Mouse (Mus musculus): ENCODE results near the gene Ttc39b.

Ttc39b gene

DNA sequence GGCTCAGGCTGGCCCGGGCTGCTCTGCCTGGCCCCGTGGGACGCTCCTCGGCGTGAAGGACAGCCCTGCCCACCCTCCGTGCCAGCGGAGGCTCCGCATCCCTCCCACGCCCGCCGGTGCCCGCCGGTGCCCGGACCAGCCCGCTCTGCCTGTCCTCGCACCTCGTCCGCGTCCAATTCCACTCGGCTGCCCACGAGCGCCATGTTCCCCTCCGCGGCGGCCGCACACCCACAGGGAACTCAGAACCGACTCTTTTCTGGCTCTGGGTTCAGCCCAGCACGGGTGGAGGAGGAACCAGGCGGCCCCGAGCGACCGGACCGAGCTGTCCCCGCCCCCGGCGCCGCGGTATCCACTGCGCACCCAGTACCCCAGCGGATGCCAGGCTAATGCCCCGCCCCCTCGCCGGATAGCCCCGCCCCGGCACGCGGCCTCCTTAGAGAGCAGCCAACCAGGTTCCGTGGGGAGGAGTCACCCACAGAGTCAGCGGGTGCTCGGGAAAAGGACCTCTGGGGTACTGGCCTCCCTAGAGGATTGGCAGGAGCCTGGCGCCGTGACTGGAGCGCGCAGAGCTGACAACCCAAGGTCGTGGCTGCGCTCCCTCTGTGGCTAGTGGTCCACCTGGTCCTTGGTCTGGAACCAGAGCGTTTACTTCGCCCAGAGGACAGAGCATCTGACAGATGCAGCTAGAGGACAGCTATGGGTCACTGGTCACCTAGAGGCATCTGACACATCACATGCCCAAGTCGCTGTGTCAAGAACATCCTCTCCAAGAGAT, at the start of gene Ttc39b:
Gene Ttc39b (minus strand): TSS at position 346 of the 775 bp plus-strand sequence.
- peak; percentile 98 for DNase-seq (ENCODE audit: low read depth, low spot score)

DNA sequence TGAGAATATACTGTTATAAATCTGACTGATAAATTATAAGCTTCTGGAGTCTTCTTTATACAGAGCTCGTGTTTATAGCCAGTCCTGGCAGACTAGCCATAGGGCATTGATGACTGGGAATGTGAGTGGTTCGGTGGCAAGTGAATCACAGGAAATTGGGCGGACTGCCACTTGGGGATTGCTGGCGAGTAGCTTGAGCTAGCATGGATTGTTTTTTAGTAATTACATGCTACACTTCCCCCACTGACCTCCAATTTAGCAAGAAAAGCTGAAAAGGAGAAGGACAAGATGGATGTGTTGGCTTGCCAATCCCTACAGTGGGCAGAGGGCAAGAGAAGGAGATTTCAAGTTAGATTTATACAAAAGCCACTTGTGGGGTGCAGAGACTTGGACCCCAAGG, 49.3 kb upstream of the Ttc39b start:
- DNase-seq (ENCODE audit: low read depth, low spot score) = no peak

DNA sequence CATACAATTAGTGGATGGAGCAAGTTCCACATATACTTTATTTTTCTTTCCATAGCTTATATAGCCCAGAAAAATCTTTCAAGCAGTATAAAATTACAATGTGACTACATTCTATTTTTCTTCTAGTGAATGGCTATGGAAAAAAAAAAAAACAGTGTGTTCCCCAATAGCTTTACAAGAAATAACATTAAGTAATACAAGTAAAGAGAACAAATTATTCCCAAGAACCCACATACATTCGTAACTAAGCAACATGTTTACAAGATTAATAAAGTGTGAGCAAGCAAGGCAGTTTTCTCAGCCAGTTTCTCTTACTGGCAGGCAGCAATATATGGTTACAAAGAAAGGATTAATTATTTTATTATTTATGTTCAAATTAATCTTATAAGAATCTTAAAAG, 33.7 kb upstream of the Ttc39b start:
- DNase-seq (ENCODE audit: low read depth, low spot score) = no peak

DNA sequence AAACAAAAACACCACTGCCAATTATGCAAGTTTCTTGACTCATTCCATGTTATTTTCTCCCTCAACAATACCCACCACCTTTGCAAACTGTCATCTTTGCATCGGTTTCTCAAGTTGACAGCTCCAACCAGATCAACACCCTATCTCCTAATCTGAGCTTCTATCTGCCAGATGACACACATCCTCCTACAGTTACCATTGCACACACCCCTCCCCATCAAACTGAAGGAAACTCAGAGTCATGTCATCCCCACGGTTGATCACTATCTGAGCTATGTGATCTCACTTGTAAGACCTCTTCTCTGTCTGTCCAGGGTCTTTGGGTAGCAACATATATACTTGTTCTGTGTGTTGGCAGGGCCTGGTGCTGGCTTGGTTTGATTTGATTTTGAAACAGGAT, 30.7 kb upstream of the Ttc39b start:
- no peak for DNase-seq (ENCODE audit: low read depth, low spot score)

DNA sequence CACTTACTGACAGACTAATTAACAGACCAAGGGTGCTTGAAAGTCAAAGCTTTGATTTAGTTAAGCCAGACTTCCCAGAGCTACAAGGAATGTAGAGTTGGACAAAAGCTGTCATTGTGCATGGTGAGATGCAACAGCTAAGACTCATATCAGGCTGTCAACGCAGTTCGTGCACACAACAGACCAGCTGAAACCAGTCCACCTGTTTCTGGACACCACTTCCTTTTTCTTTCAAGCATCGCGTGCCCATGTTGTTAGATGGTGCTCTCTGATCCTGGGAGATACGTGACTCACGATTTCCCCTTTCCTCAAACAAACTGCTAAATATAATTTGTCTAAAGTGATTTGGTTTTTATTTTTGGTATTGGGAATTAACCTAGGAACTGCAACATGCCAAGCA, 29.9 kb upstream of the Ttc39b start:
- DNase-seq (ENCODE audit: low read depth, low spot score) = peak; percentile 47

DNA sequence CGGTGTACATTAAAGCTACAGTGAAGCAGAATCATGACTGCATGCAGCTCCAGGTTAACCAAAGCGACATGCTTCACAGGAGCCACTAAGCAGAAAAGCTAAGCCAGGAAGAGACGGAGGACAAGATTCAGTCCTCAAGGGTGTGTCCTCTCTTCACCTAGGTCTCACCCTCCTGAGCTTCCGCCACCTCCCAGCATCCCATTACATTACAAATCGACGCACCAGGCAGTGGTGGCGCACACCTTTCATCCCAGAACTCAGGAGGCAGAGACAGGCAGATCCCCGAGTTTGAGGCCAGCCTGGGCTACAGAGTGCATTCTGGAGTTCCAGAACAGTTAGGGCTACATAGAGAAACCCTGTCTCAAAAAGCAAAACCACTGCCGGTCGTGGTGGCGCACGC, 29.2 kb upstream of the Ttc39b start:
- DNase-seq (ENCODE audit: low read depth, low spot score) = peak; percentile 66

DNA sequence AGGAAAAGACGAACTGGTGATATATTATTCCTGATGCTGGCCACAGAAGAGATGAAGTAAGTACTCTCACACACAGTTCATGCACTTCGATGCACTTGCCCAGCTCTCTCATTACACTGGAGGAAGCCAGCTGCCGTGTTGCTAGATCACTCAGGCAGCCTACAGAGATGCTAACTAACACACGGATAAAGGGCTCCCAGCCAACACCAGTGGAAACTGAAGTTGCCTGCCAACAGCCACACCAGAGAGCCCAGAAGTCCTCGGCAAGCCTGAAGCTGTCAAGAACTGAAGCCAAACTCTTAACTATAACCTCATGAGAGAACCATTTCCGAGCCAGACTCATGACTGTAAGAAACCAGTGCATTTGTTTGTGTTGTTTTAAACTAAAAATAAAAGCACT, 26.7 kb upstream of the Ttc39b start:
- no peak for DNase-seq (ENCODE audit: low read depth, low spot score)

DNA sequence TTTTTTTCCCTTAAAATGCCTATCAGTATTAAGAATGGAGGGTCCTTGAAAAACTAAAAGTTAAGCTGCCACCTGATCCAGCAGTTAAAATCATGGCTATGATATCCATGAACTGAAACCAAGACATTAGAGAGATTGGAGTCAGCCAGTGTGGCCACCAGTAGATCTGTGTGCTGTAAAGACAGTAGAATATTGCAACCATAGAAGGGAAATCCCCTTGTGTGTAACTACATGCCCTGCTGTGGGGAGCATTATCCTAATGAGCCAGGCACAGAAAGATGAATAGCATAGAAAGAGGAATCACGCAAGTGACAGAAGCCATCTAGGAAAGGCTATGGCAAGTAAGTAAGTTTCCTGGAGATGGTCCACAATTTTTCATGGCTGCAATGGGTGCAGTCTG, 24.9 kb upstream of the Ttc39b start:
- no peak for DNase-seq (ENCODE audit: low read depth, low spot score)

DNA sequence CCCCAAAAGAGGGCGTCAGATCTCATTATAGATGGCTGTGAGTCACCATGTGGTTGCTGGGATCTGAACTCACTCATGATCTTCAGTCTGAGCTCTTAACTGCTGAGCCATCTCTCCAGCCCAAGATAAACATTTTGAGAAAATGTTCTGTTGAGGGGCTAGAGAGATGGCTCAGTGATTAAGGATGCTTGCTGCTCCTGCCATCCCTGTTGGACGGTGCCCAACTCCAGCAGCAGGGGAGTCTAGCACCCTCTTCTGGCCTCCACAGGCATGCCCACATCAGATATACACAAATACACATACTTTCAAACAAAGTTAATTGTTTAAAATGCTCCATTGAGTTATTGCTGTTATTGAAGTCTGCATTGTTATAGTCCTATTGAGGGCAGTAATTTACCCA, 19.8 kb upstream of the Ttc39b start:
- peak; percentile 75 for DNase-seq (ENCODE audit: low read depth, low spot score)

DNA sequence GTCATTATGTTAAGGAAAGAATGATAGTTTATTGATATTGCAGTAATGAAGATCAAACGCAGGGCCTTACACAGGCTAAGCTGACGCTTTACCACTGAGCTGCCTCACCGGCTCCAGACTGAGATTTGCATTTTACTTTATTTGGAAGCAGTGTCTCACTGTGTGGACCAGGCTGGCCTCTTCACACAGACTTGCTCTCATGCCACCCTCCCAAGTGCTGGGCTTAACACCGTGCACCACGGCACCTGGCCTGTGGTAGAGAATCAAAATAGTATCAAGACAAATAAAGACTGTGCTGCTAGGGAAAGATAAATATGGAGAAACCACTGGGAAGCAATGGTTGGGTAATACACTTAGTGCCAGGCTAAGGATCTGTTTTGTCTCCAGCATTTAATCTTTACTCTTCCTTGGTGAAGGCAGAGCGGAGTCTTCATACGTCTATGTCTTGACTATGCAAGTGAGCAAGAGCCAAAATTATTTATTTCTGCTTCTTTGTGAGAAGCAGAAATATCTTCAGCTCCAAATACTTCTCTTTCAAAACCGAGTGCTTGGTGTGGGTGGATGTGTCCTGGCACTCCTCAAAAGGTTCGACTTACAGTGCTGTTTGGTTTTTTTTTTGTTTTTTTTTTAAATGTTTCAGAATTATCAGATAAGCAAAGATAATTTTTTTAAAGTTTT, 19.2 kb upstream of the Ttc39b start:
- DNase-seq (ENCODE audit: low read depth, low spot score) = no peak

DNA sequence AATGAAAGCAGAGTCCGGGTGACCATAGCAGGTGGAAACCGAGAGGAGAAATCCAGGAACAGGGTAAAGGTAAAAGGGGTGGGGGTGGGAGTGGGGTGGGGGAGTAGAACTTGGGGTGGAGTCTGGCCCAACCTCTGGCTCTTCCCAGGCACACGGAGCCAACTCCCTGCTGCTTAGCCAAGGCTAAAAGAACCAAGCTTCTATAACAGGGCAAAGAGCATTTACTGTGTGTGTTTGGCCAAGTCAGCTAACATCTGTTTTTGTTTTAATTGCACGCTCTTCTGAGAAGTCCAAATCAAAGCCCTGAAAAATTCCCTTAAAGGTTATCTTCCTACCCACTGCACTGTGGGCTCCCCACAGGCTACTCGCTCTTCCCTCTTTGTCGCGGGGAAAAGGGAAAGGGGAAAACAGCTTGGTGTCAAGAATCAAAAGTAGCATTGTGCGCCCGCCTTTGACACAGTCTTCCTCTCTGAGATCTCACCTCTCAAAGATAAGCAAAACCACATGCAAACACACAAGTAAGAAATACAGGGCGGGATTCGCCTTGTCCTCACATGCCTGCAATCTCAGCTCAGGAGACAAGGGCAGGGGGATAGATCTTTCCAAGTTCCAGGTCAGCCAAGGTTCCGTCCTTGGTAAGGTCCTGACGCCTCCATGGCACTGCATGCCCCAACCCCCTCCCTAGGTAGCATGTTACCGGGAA, 18.4 kb upstream of the Ttc39b start:
- no peak for DNase-seq (ENCODE audit: low read depth, low spot score)

DNA sequence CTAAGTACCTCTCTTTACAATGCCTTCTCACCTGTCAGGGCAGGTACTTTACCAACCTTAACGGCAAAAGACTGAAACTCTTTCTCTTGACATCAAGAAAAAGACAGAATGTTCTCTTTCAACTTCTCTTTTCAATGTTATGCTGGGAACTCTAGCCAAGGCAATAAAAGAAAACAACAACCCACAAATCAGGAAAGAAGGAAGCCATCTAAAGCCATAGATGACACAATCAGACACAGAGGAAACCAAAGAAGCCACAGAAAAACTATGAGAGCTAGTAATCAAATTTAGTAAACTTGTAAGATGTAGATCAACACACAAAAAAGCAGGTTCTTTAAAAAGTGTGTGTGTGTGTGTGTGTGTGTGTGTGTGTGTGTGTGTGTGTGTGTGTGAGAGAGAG, 15.3 kb upstream of the Ttc39b start:
- no peak for DNase-seq (ENCODE audit: low read depth, low spot score)

DNA sequence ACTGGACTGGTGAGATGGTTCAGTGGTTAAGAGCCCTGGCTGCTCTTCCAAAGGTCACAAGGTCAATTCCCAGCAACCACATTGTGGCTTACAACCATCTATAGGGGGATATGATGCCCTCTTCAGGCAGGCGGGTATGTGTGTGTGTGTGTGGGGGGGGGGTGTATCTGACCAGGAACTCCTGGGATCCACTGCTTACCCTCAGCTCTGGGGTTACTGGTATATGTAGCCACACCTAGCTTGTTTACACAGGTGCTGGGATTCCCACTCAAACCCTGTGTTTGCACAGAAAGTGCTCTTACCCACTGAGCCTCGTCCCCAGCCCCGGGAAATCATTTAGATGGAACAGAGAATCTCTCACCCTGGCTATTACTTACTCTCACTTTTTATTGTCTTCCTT, 13.7 kb upstream of the Ttc39b start:
- DNase-seq (ENCODE audit: low read depth, low spot score) = no peak

DNA sequence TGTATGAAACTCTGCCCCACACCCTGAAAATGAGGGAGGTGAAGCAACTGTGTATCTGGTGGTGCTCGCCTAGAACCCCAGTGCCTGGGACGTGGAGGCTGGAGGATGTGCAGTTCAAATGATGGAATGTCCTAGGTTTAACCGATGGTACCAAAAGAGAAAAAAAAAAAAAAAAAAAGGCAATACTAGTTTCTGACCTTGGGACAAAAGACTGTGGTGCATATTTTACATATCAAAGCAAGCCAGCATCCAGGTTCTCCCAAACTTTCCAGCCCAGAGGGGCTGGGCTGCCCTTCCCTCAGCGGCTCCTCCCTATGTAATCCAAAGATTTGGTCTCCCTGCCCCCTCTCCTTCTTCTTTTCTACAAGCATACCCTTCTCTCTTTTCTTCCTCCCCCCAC, 6.3 kb upstream of the Ttc39b start:
- peak; percentile 96 for DNase-seq (ENCODE audit: low read depth, low spot score)

DNA sequence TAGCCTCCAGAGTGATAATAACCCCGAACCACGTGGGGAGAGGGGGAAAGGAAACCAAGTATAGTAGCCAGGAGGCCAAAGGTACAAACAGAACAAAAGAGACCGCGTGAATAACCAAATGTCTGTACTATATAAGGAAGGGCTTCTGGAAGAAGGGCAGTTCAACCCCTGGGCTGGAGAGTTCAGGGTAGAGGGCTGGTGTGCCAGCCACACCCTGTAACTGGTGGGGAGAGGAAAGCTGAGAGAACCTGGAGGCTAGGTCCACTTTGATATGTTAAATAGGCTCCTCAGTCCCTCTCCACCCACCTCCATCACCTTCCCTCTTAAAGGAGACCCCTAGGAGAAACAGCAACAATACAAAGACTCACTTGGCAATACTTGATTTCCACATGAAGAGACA, 5.6 kb upstream of the Ttc39b start:
- peak; percentile 97 for DNase-seq (ENCODE audit: low read depth, low spot score)

DNA sequence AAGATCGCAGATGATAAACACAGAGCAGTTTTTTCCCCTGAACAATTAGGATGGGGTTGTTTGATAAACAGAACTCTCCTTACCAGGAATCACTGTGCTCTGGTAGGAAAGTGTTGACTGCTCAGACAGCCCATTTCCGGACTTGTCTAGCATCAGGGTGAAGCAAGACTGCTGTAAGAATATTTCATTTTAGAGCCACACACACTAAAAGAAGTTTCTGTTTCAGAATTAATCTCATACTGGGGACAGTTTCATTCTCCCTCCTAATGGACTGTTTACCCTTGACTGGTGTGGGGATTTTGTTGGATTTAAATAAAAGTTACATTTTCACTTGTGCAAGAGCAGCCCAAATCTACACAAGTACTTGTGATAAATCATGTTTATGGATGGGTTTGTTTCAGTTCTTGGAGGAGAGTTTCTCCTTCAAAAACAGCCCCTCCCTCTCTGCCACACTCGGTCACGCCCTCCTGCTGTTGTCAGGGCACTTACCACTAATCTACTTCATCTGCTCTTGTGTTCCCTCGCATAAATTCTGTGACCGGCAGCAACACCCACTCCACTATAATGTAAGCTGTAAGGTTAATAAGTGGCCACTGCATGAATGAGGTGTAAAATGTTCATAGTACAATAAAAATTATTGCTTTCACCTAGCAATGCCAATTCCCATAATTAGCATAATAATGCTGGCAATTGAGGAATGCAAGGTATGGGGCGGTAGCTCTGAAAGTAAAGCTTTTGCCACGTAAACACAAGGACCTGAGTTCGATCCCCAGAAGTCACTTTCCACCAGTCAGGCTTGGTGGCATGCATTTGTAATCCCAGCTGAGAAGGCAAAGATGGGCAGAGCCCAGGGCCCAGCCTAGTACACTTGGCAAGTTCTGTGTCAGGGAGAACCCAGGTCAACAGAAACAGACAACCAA, 4.2 kb upstream of the Ttc39b start:
- peak; percentile 82 for DNase-seq (ENCODE audit: low read depth, low spot score)

DNA sequence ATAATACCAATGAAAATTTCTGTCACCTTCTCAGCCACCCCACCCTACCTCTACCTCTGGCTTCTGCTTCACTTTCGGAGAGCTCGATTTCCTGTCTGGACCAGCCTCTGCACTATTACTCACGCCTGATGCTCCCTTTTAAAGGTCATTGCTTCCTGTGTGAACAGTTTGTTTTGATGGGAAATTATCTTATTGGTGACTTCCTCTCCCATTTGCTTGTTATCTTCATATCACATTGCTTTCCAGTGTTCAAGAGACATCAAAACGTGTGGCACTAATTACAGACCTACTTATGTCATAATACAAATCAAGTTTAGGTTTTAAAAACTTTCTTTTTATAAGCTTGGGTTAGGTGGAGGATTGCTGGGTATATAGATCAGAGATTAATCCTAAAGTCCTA, 3.5 kb upstream of the Ttc39b start:
- no peak for DNase-seq (ENCODE audit: low read depth, low spot score)

DNA sequence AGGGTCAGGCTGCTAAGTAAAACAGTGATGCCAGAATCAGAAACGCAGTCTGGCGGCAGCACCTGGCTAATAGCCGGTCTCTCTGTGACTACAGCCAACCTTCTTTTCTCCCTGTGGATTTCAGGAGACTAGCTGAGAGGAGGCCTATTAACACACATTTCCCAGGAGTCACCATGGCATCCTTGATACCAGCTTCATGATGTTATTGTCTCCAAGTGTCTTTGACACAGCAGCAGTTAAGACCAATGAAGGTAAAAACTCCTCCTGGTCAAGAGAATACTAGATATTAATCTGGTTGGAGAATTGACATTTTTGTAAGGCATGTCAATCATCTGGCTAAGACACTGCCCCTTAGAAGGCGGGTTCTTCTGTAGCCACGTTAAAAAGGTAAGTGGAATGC, 1.3 kb upstream of the Ttc39b start:
- no peak for DNase-seq (ENCODE audit: low read depth, low spot score)

DNA sequence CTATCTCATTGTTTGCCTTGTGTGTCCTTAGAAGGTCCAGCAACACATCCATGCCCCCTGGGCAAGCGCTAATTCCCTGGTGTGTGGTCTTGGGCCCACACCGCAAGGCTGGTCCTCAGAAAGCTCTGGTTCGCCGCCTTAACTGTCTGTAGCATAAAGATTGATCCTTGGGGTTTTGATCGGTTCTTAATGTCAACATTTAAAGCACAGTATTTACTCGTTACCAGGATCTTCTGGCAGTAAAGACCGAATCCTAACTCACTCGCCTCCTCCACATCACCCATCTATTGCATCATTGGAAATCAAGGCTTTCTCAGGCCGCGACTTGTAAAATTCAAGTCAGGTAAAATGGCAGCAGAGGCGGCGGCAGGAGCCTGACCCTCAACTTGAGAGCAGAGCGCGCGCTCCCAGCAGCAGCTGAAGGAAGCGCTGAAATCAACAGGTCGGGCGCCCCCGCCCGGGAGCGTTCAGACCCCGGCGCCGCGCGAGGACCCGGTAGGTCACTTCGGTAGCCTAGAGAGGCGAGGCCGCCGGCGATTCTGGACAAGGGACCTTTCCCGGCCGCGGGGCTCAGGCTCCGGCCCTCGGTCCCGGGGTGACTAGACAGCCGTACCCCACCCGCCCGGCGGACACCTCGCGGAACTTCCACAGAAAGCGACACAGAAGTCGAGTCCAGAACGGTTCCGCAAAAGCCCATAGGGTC, 703 bp downstream of the Ttc39b start:
- peak; percentile 91 for DNase-seq (ENCODE audit: low read depth, low spot score)

DNA sequence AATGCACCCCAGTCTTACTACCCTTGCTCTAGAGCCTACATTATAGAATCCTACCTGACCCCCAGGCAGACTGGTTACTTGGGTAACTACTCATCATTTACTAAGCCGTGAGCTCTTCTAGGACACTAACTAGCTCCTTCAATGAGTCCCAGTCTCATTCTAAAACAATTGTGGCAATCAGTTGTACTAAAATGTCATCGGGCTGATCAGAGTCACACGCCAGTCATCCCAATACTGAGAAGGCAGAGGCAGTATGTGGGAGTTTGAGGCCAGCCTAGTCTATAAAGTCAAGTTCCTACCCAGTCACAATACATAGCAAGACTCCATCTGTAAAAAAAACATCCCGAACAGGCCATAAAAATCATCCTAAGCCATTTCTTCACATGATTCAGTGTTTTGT, 4.3 kb downstream of the Ttc39b start:
- no peak for DNase-seq (ENCODE audit: low read depth, low spot score)

DNA sequence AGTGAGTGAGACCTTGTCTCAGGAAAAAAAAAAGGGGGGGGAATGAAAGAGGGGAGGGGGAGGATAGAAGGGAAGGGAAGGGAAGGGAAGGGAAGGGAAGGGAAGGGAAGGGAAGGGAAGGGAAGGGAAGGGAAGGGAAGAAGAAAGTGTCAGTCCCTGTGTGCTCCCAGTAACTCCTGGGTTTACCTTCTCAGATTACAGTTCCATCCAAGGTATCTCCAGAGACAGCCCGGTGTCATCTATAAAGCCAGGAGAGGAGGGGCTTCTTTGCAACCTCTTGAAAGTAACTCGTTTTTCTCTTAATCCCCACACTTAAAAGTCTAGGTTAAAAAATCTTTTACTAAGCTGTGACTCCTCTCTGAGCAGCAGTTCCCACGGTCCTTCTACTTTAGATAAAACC, 5.3 kb downstream of the Ttc39b start:
- DNase-seq (ENCODE audit: low read depth, low spot score) = no peak
